Mouse (Mus musculus) testis, postnatal 14 days (tissue): ENCODE measurements around the gene Asb11.

Experiments used
- DNase-seq: peaks from one replicate; pipeline ENCODE4 v3.0.0; 2021; ENCODE audit warnings: low spot score

Gene Asb11

DNA sequence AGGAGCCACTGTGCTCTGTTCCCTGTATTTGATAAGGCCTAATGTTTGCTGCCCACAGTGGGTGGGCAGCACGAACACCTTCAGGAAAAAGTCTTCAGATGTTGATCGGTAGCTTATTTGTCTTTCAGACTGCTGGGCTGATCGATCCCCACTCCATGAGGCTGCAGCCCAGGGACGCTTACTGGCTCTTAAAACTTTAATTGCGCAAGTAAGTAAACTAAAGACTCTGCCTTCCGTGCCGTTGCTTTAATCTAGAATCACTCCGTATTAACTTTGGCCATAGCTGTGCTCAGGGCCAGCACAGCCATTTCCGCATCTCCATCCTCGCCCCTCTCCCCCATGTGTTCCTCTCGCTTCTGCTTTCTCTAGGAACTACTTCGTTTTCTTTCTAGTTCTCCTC lies 8.8 kb downstream of the Asb11 start:
- no peak for DNase-seq

GRCm38 (mm10) chrX:164446106-164446551 lies 9.3 kb downstream of the Asb11 start:
- DNase-seq, result peak; percentile 10

- no peak for DNase-seq
Observed at GRCm38 (mm10) chrX:164446835-164447681, 10.3 kb downstream of the Asb11 start.

DNA sequence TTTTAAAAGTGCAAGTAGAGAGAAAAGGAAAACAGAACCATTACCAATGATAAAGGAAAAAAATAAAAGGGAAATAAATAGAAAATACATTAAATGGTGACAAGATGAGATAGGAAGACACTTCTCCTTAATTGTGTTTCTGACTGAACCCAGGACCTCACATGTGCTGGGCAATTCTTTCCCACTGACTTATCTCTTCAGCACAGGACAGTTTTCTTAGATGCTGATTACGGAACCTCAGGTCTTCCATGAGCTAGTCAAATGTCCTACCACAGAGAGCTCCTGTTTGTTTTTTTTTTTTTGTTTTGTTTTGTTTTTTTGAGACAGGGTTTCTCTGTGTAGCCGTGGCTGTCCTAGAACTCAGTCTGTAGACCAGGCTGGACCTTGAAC lies 10.9 kb downstream of the Asb11 start:
- DNase-seq, result no peak

DNA sequence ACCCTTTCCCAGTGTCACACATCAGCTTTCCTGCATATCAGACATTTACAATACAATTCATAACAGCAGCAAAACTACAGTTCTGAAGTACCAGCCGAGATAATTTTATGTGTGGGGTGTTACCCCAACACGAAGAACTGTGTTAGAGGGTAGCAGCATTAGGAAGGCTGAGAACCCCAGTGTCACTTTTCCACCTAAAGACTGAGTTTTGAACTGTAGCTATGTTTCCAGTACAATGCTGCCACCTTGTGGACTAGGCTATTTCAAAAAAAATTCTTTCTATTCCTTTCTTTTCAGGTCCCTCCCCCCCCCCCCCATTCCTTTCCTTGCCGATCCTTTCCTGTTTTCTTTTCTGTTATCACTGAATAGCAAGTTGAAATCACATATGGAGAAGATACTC lies 12.4 kb downstream of the Asb11 start:
- no peak for DNase-seq

DNA sequence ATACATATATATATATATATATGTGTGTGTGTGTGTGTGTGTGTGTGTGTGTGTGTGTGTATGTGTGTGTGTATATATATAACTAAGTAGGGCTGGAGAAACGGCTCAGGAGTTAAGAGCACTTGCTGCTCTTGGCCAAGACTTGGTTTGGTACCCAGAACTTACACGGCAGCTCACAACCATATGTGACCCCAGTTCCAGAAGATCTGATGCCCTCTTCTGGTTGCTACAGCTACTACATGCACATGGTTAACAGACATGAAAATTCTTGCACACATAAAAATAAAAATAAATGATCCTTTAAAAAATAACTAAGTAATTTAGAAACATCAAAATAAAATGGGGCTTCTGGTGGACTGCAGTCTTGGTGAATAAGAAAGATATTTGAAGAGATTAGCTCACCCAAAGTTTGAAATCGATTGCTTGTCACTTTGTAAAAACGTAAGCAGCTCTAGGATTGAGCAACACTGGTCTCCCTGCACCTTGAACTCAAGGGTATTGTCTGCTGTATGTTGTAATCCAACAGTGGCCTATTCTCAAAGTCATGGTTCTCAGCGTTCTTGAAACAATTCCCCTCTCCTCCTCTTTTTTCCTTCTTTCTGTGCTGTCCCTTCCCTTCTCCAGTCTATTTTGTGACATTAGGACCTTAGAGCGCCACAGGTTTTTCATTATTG lies 22.5 kb downstream of the Asb11 start:
- DNase-seq, result no peak

DNA sequence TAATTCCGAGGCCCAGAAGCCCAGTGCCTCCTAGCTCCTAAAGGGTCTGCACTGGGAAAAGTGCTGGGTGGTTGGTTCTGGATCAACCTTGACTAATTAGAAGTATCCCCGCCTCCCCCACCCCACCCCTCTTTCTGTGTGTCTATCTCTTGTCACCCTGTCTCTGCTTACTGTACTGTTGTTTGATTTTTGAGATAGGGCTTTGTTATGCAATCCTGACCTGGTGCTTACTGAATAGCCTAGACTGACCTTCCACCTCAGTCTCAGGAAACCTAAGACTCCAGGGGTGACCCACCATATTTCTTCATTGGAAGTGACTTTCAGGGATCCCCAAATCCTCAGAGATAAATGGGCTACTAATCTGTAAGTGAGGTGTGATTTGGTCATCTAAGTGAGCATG lies 65.5 kb downstream of the Asb11 start:
- DNase-seq, result no peak

- DNase-seq, result peak; percentile 29
Observed at GRCm38 (mm10) chrX:164505709-164506498, 69.1 kb downstream of the Asb11 start, which contains the start of gene Asb9. Asb9 (plus strand) TSS chrX:164506327.

DNA sequence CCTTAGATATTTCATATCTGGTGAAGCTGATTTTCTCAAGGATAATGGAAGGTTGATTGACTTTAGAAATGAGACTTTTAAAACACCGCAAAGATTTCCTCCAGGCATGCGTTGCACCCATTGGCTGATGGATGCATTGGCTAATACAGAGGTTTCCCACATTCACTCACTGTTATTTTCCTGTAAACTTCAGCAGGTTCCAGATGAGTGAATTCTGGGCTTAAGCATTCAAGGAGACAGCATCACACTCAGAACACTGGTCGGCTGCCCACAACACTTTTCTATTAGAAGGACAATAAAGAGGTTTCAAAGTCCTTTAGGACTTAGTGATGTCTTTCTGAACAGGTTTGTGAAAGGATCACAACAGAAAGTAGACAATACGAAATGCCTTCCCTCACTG lies 70.3 kb downstream of the Asb11 start:
- no peak for DNase-seq

- DNase-seq, result peak; percentile 13
Observed at GRCm38 (mm10) chrX:164508728-164509127, 71.9 kb downstream of the Asb11 start.
